Mouse (Mus musculus): ENCODE measurements around the gene Dnajb13.

Dnajb13 gene

GRCm38 (mm10) chr7:100504740-100505487 lies 9.8 kb downstream of the Dnajb13 start:
- no peak for DNase-seq

- DNase-seq, result no peak
Measured at GRCm38 (mm10) chr7:100503076-100503475, 11.7 kb downstream of the Dnajb13 start.

- no peak for DNase-seq
Measured at GRCm38 (mm10) chr7:100502374-100502922, 12.3 kb downstream of the Dnajb13 start.

DNA sequence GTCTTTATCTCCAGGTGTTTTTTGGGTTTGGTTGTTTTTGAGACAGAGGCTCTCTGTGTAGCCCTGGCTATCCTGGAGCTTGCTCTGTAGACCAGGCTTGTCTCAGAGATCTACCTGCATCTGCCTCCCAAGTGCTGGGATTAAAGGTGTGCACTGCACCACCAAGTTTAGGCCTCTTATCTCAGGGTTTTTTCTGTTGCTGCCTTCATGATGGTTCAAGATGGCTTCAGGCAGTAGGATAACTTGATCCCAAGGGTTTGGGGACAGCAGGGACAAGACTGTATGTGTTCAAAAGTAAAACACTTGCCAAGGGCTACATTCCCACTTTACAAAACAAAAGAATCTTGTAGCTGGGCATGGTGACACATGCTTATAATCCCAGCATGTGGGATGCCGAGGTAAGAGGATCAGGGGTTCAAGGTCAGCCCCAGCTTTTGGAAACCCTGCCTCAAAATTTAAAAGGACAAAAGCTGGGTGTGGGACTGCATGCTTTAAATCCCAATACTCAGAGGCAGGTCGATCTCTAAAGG lies 12.9 kb downstream of the Dnajb13 start:
- DNase-seq, result no peak

- DNase-seq, result no peak
Measured at GRCm38 (mm10) chr7:100501027-100501843, 13.5 kb downstream of the Dnajb13 start.

GRCm38 (mm10) chr7:100500276-100500977 lies 14.3 kb downstream of the Dnajb13 start:
- no peak for DNase-seq

DNA sequence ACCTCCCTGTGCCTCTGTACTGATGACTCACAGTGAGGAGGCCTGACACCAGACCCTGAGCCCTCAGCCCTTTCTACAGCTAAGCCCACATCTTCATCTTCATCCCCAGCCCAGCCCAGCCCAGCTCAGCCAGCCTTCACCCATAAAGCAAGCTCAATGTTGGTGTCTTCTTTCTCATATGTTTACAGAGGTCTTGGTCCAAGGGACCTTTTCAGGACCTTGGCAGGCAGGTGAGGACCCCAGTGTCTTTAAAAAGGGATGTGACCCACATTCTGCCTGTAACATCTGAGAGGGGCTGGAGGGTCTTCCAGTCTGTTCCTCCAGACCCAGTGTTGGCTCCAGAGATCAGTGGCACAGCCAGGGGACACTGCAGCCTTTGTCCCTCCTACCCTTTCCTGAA lies 15.3 kb downstream of the Dnajb13 start:
- DNase-seq, result no peak

GRCm38 (mm10) chr7:100497982-100498381 lies 16.8 kb downstream of the Dnajb13 start:
- DNase-seq, result no peak

DNA sequence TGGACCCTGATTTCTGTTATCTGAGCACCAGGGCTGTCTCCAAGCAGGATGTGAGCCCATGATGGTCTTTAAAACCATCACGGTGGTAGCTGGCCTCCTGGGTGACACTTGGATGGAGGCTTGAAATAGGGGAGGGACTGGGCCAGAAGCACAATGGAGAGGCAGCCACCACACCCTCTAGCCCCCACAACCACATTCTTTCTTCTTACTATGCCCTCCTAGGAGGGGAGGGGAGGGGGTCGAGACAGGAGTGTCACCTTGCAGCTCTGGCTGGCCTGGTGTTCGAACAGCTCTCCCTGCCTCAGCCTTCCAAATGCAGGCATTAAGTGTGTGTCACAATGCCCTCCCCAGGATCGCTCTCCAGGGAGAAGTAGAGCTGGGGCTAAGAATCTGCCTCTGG lies 17.4 kb downstream of the Dnajb13 start:
- DNase-seq, result no peak

DNA sequence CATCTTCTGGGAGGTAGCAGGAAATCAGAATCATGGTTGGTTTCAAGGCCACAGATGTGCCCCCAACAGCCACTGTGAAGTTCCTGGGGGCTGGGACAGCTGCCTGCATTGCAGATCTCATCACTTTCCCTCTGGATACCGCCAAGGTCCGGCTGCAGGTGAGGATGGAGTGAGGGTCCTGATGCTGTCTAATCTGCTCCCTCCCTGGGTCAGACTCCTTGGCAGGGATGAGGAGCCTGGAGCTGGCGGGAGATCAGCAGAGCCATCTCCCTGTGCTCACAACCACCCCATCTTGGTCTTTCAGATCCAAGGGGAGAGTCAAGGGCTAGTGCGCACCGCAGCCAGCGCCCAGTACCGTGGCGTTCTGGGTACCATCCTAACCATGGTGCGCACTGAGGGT lies 18.0 kb downstream of the Dnajb13 start:
- no peak for DNase-seq

GRCm38 (mm10) chr7:100496371-100496770 lies 18.4 kb downstream of the Dnajb13 start:
- no peak for DNase-seq

DNA sequence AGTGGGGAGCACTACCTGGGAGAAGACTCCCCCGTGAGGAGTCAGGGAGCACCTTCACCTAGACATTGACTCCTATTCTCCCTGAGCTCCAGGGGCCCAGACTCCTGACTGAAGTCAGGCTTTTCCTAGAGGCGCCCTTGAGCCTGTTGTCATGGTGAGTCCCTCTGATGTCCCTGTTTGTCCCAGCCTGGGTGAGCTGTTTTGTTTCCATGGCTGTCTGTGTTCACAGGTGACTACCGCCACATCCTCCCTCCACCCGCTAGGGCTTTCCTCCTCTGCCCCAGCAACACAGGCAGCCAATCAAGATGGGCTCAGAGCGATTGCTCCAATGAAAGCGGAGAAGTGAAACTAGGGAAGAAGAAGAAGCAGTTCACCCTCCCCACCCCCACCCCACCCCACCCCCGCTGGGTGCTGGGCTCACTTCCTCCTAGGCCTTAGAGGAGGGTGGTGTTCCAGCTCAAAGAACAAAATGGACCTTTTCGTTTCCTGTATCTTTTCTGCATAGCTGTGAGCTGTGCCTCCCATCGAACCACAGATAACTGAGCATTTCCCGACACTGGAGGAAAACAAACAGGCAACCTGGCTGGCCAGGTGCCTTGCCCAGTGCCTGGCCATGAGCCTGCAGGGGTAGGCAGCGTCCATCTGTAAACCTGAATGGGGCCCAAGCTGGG lies 19.0 kb downstream of the Dnajb13 start:
- DNase-seq, result peak; percentile 75

DNA sequence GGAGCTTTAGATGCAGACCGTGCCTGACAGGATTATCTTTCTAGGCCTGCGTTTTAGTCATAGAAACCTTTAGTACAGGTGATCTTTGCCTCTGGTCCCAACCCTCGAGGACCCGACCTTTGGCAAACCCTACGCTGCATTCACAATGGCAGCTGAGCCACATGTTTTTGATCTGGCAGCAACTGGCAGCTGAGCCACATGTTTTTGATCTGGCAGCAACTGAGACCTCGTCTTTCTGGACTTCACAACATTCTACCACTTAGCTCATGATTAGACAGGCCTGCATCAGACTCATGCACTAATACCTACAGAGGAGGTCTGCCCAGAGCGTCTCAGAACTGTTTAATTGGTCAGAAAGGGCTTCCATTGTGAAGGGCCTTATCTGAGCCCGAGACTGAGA lies 19.7 kb downstream of the Dnajb13 start:
- DNase-seq, result peak; percentile 32

- DNase-seq, result no peak
Measured at GRCm38 (mm10) chr7:100494415-100494831, 20.3 kb downstream of the Dnajb13 start.

- DNase-seq, result no peak
Measured at GRCm38 (mm10) chr7:100493484-100494414, 21.0 kb downstream of the Dnajb13 start.

DNA sequence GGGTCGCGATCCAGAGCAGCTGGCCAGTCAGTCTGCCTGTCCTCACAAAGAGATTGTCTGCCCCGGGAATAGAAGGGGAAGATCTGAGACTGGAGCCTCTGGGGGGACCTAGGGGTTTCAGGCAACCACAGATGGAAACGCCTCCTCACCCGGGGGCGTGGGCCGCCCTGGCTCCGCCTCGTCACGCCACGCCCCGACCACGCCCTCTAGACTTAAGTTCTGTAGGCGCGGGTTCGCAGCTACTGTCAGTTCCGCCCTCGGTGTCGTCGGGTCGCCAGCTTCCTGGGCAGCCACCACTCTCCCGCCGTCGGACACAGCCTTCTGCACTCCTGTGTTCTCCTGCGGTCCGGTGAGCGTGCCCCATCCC lies 21.7 kb downstream of the Dnajb13 start, which contains the start of gene Ucp2:
Gene Ucp2, plus strand, starts transcription at position 221 of the 367 bp plus-strand sequence.
- DNase-seq, result peak; percentile 78

GRCm38 (mm10) chr7:100492391-100493116 lies 22.2 kb downstream of the Dnajb13 start:
- DNase-seq, result no peak

DNA sequence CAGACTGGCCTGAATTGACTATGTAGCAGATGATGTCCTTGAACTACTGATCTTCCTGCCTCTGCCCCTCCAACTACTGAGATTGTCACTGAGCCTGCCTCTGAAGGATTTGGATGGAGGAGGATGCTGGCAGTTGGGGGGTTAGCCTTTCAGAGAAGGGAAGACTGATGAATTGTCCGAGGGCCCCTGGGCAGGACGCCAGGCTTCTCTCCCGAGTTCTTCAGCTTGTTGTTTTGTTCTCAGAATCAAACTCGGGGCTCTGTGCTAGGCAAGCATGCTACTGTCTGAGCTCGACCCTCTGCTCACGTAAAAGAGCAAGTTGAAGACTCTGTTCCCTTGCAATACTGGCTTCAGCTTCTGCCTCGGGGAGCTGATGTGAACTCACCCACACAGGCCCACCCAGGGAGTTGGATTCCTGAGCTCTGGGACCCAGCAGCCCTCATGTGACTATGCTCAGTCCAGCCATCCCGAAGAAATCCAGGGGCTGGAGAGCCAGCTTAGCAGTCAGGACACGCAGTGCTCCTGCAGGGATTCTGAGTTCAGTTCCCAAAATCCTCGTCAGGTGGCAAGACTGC lies 26.2 kb downstream of the Dnajb13 start:
- no peak for DNase-seq

- no peak for DNase-seq
Measured at GRCm38 (mm10) chr7:100487301-100487700, 27.5 kb downstream of the Dnajb13 start.

- no peak for DNase-seq
Measured at GRCm38 (mm10) chr7:100484493-100484892, 30.3 kb downstream of the Dnajb13 start.

Measured in kidney, adult 11 months (tissue).